Mouse (Mus musculus) ES-Bruce4 (cell line): Measurements from ENCODE around the gene Nifk. TPM values are rescaled to one million over a fixed set of nuclear protein-coding genes. Genes with fewer than 3 reads are reported as not detected.
A peak's percentile ranks its signal among the peaks of the same experiment; 100 is the strongest.

Source experiments
- H3K27ac ChIP-seq: 2 replicates; pipeline ENCODE4 v1.5.1; 2012; ENCODE audit warnings: low read length, inconsistent platforms; ENCODE audit not compliant: insufficient read depth
- H3K27me3 ChIP-seq: 2 replicates; pipeline ENCODE4 v1.6.1; 2012; ENCODE audit warnings: mild to moderate bottlenecking, low read length, inconsistent platforms; ENCODE audit not compliant: control insufficient read depth, poor library complexity, insufficient read depth, severe bottlenecking
- H3K36me3 ChIP-seq: 2 replicates; pipeline ENCODE4 v1.6.1; 2012; ENCODE audit warnings: inconsistent platforms, mild to moderate bottlenecking, low read length, moderate library complexity; ENCODE audit not compliant: control insufficient read depth, poor library complexity, insufficient read depth, severe bottlenecking
- H3K4me1 ChIP-seq: one replicate; pipeline ENCODE4 v1.8.1; 2011; ENCODE audit warnings: low read length; ENCODE audit not compliant: control insufficient read depth, insufficient read depth
- H3K4me3 ChIP-seq: 2 replicates; pipeline ENCODE4 v1.5.1; 2011; ENCODE audit warnings: low read depth, mild to moderate bottlenecking, low read length
- H3K9ac ChIP-seq: 2 replicates; pipeline ENCODE4 v1.6.1; 2012; ENCODE audit warnings: low read depth, mild to moderate bottlenecking, inconsistent platforms; ENCODE audit not compliant: poor library complexity, severe bottlenecking
- H3K9me3 ChIP-seq: replicated peaks from 2 replicates; pipeline ENCODE4 v1.6.1; 2012; ENCODE audit warnings: mild to moderate bottlenecking, low read length, inconsistent platforms; ENCODE audit not compliant: control insufficient read depth, poor library complexity, insufficient read depth, severe bottlenecking
- CTCF ChIP-seq: IDR thresholded peaks from one replicate; pipeline ENCODE4 v1.8.1; 2011; ENCODE audit warnings: low read depth, low read length
- EP300 ChIP-seq: IDR thresholded peaks from 2 replicates; pipeline ENCODE4 v1.6.1; 2011; ENCODE audit warnings: low read depth, low read length; ENCODE audit not compliant: insufficient read depth
- POLR2A ChIP-seq: IDR thresholded peaks from one replicate; pipeline ENCODE4 v1.8.1; 2011; ENCODE audit warnings: low read length; ENCODE audit not compliant: insufficient read depth
- polyA plus RNA-seq: library from polyadenylated mRNA; stranded (reverse); fragments of >200 nt; gene quantifications from 2 replicates; pipeline ENCODE4 v1.2.4, GENCODE M21; 2011; ENCODE audit warnings: low read depth; ENCODE audit not compliant: missing spikeins, insufficient read depth, insufficient read length

Nifk gene
- polyA plus RNA-seq, 1 experiment = 99.7 TPM

GRCm38 (mm10) chr1:118297719-118298118 lies 23.9 kb upstream of the Nifk start:
- no peak for TF ChIP-seq CTCF
- TF ChIP-seq EP300 = no peak
- TF ChIP-seq POLR2A = no peak
- Histone ChIP-seq H3K4me1 (no peaks in the 10 kb centered on the region), H3K9me3 (no peaks in the 10 kb centered on the region; the same call in 1 of the 2 replicates), H3K36me3 (peaks cover 54% of the 10 kb centered on the region), H3K4me3 (no peak overlapping the region), H3K9ac (no peak overlapping the region), H3K27ac (no peak overlapping the region), H3K27me3 (no peaks in the 10 kb centered on the region)

- peak overlapping the region; percentile 89 for H3K9ac ChIP-seq
- H3K36me3 ChIP-seq = peaks cover 19% of the 10 kb centered on the region
- H3K27ac ChIP-seq = peak overlapping the region; percentile 47; the same call in 1 of the 2 replicates
- peak overlapping the region; percentile 93 for H3K4me3 ChIP-seq
- no peaks in the 10 kb centered on the region for H3K9me3 ChIP-seq
- H3K27me3 ChIP-seq = no peaks in the 10 kb centered on the region
- no peaks in the 10 kb centered on the region for H3K4me1 ChIP-seq
- no peak for TF ChIP-seq CTCF
- TF ChIP-seq POLR2A = peak; percentile 64
Observed at GRCm38 (mm10) chr1:118310780-118311621, 10.6 kb upstream of the Nifk start.

GRCm38 (mm10) chr1:118311622-118312326 lies 9.9 kb upstream of the Nifk start, which contains the start of gene Tsn:
Gene Tsn (minus strand): TSS chr1:118311739.
- TF ChIP-seq CTCF = no peak
- TF ChIP-seq POLR2A = no peak
- no peak for TF ChIP-seq EP300
- Histone ChIP-seq H3K36me3 (peaks cover 12% of the 10 kb centered on the region), H3K27ac (peak within 1 kb of the TSS; percentile 47)

GRCm38 (mm10) chr1:118320696-118321095 lies 943 bp upstream of the Nifk start:
- no peaks in the 10 kb centered on the region for H3K9me3 ChIP-seq
- peaks cover 18% of the 10 kb centered on the region for H3K36me3 ChIP-seq
- TF ChIP-seq POLR2A (no peak), EP300 (no peak), CTCF (no peak)
- no peaks in the 10 kb centered on the region for H3K4me1 ChIP-seq
- no peak overlapping the region for H3K27ac ChIP-seq
- H3K9ac ChIP-seq = peak overlapping the region; percentile 77
- no peaks in the 10 kb centered on the region for H3K27me3 ChIP-seq
- no peak overlapping the region for H3K4me3 ChIP-seq

More at GRCm38 (mm10) chr1:118311622-118312326, 9.9 kb upstream of the Nifk start, which contains the start of gene Tsn:
- Histone ChIP-seq H3K9me3 (no peaks in the 10 kb centered on the region), H3K27me3 (no peaks in the 10 kb centered on the region), H3K4me1 (no peaks in the 10 kb centered on the region), H3K9ac (peak within 1 kb of the TSS; percentile 89), H3K4me3 (peak within 1 kb of the TSS; percentile 93)

GRCm38 (mm10) chr1:118334749-118335713 lies 13.4 kb downstream of the Nifk start:
- H3K36me3 ChIP-seq = peaks cover 40% of the 10 kb centered on the region
- no peaks in the 10 kb centered on the region for H3K27me3 ChIP-seq
- H3K27ac ChIP-seq = no peak overlapping the region
- H3K4me3 ChIP-seq = no peak overlapping the region
- no peak for TF ChIP-seq EP300
- no peak for TF ChIP-seq CTCF
- no peak for TF ChIP-seq POLR2A
- no peak overlapping the region for H3K9ac ChIP-seq
- no peaks in the 10 kb centered on the region for H3K9me3 ChIP-seq
- H3K4me1 ChIP-seq = no peaks in the 10 kb centered on the region
